Mouse (Mus musculus) layer of hippocampus, adult 2 months (tissue): ENCODE results near the gene Arnt2. TPM values are rescaled to one million over a fixed set of nuclear protein-coding genes. Genes with fewer than 3 reads are reported as not detected.

Source experiments
- DNase-seq, 2 experiments: peaks; one replicate each; pipeline ENCODE4 v3.0.0; 2022; ENCODE audit warnings: low spot score in 2 of 2
- H3K27ac ChIP-seq: fragments of 200-600 bp; 2 replicates; pipeline ENCODE4 v1.8.1; 2022
- H3K4me3 ChIP-seq: fragments of 200-600 bp; 2 replicates; pipeline ENCODE4 v1.8.1; 2022; ENCODE audit warnings: mild to moderate bottlenecking
- CTCF ChIP-seq: fragments of 200-600 bp; conservative IDR thresholded peaks from 2 replicates; pipeline ENCODE4 v1.8.1; 2022; ENCODE audit warnings: antibody characterized with exemption, mild to moderate bottlenecking, moderate library complexity
- total RNA-seq, 2 experiments: library from RNA; stranded (reverse); gene quantifications; 2 replicates each; pipeline ENCODE4 v1.2.3; 2021

The Arnt2 gene
- total RNA-seq, 2 experiments from 2014 or later: 146 to 163 TPM

DNA sequence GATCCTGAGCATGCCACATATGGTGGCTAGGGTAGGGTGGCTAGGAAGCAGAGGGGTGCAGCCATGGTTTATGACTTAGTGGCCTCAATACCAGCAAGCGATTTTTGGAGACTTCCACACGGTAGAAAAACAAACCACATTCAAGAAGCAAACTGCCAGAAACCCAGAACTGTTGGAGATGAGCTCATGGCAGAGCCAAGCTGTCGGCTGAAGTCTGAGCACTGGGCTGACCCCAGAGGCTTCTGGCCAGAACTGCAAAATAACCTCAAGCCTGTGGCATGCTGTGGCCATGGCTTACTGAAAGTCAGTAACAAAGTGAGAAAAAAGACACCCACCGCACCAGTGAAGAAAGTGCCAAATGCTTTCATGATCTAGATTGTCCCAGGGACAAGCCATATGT, 110.4 kb downstream of the Arnt2 start:
- Histone ChIP-seq H3K27ac (no peak overlapping the region), H3K4me3 (no peak overlapping the region)
- no peak for TF ChIP-seq CTCF
- DNase-seq: no peak

DNA sequence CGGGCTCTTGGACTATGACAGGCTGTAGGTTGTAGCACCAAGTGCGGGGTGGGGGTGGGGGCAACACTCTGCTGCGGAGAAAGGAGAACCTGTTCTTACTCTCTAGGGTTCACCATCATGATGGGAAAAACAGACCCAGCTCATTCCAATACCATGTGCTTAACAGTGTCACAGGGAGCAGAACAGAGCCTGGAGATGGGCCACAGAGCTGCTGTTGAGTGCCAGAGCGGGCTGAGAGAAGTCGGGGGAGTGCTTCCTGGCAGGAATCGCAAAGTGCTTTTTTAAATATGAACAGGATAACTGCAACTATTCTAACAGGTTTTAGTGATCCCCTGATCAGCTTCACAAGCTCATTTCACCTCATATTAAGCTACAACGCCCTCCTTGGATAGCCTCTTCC, 116.9 kb downstream of the Arnt2 start:
- Histone ChIP-seq H3K27ac (peak overlapping the region; percentile 71), H3K4me3 (no peak overlapping the region)
- TF ChIP-seq CTCF: no peak
- DNase-seq: peak in 1 of 2 experiments; percentile 51

DNA sequence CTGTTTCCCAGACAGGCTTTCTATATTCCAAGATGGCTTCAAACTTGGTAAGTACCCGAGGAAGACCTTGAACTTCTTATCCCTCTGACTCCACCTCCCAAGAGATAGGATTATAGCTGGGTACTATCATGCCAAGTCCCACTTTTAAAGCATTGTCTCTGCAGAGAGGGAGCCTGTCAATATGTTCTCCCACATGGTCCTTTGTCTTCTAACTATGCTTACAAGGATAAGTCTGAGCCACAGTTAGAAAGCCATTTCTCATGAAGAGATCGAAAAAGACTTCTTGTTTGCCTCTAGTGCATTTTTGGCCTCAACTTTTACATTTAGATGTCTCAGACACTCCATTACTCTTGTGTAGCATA, 122.8 kb downstream of the Arnt2 start:
- no peak overlapping the region for H3K4me3 ChIP-seq
- no peak overlapping the region for H3K27ac ChIP-seq
- no peak for DNase-seq
- TF ChIP-seq CTCF: no peak

DNA sequence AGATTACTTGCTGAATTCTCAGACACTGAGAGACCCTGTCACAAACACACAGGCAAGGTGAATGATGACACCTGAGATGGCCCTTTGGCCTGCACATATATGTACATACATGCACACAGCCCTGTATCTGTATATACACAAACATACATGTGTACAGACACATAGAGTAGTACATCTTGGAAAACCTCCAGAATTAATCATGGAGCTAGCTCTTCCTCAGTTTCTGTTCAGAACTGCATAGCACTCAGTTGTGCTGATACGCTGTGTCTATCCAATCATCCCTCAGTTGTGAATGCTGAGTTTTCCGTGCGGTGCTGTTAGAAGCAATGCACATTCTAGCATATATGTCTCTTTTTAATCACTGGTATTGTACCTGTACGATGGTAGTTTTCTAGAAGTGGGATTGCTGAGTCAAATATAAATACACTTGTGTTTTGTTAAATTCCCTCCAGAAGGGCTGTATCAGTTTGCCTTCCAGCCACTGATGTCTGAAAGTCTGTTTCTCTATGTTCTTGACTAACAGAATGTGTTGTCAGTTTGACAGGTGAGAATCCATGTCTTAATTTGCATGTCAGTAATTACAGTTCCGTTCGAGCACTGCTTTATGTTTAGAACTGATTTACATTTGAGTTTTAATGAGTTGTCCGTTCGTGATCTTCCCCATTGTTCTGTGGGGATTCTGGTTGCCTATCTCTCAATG, 123.3 kb downstream of the Arnt2 start:
- DNase-seq: no peak
- Histone ChIP-seq H3K4me3 (no peak overlapping the region), H3K27ac (no peak overlapping the region; the same call in 1 of the 2 replicates)
- TF ChIP-seq CTCF: no peak

DNA sequence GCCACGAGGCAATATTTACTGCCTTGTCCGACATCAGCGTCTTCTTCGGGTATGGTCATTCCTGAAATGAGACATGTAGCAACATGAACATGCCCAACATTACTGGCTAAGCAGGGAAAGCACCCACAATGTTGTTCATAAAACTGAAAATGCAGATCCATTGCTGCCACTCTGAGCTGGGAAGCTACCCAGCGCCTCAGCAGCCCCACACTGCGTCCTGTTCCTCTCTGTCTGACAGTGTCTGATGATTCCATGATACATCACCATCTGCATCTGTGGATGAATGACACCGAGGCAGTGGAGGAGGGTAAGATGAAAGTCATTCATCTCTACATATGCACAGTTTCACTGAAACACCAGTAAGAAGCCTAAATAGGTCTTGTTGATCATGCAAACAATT, 124.2 kb downstream of the Arnt2 start:
- Histone ChIP-seq H3K4me3 (no peak overlapping the region), H3K27ac (peak overlapping the region; percentile 56; the same call in 1 of the 2 replicates)
- peak; percentile 33 for TF ChIP-seq CTCF
- peak; percentile 36 to 77 for DNase-seq

DNA sequence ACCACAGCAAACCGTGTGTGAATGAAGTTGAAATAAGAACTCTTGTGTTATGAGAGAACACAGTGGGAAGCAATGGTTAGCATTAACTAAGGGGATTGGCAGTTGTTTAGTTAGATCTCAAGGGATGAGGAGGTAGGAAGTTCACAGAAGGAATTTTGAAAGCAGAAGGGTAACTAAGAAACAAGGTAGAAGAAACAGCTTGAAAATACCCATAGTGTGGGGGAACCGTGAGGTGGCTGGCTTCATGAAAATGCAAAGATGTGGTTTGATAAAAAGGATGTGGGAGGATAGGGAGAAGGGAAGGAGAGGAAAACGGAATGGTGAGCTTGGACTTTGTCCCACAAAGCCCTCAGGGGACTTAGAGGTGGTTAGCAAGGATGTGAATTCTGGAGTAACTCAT, 125.0 kb downstream of the Arnt2 start:
- DNase-seq: no peak
- H3K4me3 ChIP-seq: no peak overlapping the region
- peak overlapping the region; percentile 56; the same call in 1 of the 2 replicates for H3K27ac ChIP-seq
- TF ChIP-seq CTCF: no peak

DNA sequence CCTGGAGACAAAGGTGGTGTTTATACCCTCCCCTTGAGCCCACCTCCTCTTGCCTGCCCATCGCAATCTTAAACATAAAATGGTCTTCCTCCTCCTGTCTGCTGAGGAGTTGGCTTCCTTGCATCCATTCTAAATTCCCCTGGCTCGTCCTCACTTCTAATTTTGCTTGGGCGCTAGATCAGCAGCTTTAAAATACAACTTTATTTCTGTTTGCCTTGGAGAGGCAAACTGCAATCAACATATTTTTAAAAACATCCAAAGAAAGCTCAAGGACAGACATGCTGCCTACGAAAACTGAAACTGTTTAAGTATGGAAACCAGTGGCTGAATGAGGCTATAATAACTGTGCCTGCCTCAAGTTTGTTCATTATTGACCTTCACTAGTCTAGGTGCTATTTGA, 127.7 kb downstream of the Arnt2 start:
- no peak overlapping the region for H3K4me3 ChIP-seq
- H3K27ac ChIP-seq: no peak overlapping the region
- no peak for DNase-seq
- no peak for TF ChIP-seq CTCF

DNA sequence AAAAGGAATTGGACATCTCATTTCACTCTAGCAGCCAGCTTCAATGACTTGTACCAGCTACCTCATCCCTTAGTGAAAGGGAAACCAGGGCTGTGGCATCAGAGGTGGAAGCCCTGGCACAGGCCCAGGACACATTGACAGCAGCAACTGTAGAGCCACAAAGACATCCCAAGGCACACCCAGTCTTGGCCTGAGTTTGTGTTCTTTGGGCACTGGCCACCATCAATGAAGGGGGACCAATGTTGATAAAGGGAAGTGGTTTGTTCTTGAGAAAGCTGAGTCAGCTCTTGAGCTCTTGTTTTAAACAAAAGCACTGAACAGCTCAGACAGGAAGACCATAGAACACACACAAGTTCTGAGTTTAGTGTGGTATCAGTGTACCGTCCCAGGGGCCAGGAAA, 130.7 kb downstream of the Arnt2 start:
- no peak for DNase-seq
- TF ChIP-seq CTCF: no peak
- Histone ChIP-seq H3K27ac (no peak overlapping the region), H3K4me3 (no peak overlapping the region)

DNA sequence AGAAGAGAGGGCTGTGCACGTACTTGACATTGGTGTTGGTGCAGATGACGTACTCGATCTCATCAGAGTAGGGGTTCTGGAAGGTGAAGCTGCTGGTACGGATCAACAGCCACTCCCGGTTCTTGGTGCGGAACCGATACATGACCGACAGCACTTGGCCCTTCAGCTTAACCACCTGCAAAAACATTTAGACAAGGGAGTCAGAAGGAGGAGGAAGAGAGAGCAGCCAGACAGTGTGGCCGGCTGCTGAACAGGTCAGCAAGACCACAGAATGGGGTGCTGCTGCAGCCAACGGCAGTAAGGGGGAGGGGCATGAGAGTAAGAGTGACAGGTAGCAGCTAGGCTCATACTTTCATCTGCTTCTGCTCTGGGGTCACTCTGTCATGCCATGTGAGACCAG, 134.7 kb downstream of the Arnt2 start:
- no peak for TF ChIP-seq CTCF
- no peak overlapping the region for H3K4me3 ChIP-seq
- H3K27ac ChIP-seq: no peak overlapping the region
- DNase-seq: no peak

DNA sequence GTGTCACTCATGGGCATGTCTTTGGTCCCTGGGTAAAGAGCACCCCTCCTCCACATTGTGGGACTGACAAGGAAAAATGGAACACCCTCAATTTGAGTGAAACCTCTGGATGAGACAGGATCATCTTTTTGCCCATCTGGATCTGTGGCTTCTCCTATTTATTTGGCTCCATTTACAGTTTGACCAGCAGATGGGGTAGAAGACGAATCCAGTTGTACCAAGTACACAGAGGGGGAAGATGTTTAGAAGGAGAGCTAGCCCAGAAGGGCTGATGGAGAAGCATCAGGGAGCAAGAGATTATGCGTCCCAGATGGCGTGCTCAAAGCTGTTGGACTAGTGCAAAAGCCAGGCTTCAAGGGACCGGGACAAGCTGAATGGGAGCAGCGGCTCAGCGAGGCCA, 136.0 kb downstream of the Arnt2 start:
- Histone ChIP-seq H3K27ac (no peak overlapping the region; the same call in 1 of the 2 replicates), H3K4me3 (no peak overlapping the region)
- TF ChIP-seq CTCF: peak; percentile 44
- no peak for DNase-seq

DNA sequence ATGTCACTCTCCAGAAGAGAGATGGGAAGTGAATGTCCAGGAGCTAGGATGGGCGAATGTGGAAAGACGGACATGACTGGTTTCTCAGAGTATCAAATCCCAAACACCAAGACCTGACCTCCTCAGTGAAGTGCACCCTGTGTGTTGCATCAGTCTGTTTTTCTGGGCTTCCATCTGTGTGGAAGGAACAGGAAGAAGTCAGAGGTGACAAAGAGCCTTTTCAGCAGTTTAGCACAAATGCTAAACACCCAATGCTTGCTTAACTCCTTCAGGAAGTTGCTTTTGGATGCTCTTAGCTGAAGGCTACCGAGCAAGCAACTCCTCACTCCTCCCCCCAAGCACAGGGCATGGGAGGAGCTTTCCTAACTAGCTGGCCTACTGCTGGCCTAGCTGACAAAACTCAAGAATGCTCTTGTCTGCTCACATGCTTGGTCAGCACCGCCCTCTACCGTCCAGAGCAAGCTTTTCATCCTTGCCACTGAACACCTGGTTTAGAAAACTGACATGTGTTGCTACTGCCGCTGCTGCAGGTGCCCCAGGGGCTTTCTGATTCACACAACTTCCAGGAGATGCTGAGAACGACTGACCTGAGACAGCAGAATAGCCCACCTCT, 137.7 kb downstream of the Arnt2 start:
- H3K4me3 ChIP-seq: no peak overlapping the region
- no peak overlapping the region for H3K27ac ChIP-seq
- peak; percentile 96 for TF ChIP-seq CTCF
- DNase-seq: peak; percentile 70 to 82

DNA sequence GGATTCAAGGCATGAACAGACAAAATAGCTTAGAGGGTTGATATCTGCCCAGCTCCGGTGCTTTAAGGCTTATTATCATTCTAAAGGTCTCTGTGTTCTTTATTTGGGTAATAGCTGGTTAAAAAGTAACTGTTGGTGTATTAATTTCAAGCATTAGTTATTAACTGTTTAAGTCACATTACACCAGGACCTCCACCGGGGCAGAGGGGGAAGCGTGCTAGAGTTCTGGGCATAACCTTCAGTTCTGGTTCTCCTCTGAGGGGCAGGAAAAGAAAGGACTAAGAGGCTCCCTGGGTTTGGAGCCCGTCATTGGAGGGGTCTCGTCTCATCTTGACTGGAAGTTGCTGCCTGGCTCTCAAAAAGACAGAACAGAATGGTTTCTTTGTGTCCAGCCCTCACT, 138.5 kb downstream of the Arnt2 start:
- no peak overlapping the region for H3K27ac ChIP-seq
- H3K4me3 ChIP-seq: no peak overlapping the region
- DNase-seq: no peak
- no peak for TF ChIP-seq CTCF

DNA sequence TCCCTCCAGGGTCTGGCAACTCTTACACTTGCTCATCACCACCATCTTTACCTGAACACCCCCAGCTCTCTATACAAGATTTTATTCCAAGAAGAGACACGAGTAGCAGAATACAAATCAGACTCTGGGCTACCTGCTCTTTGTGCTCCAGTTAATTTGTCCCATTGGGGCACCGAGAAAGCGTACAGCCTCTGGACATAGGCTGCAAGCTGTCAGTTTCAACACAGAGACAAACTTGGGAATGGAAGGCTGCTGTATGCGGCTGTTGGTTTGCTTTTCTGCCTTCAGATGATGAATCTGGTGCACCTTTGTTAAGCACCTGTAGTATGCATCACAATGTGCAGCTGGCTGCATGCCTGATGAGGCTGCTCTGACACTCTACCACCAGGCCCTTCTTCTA, 146.5 kb downstream of the Arnt2 start:
- no peak for DNase-seq
- no peak for TF ChIP-seq CTCF
- no peak overlapping the region for H3K4me3 ChIP-seq
- H3K27ac ChIP-seq: no peak overlapping the region

DNA sequence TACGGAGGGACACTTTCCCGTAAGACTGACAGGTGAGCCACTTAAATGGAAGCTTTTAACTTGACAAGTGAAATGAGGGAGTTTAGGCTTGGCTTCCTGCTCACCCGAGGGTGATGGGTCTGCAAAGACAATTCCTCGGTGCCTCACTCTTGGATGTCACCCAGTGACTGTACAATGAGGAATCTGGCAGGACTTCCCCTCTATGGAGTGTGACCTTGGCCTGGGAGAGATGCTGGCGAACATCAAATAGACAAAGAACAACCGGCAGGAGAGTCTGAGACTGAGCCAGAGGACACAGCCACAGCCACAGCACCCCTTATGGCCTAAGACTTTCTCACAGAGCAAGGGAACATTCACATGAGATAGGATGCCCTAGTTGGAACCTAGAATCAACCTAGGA, 148.6 kb downstream of the Arnt2 start:
- DNase-seq: no peak
- no peak for TF ChIP-seq CTCF

DNA sequence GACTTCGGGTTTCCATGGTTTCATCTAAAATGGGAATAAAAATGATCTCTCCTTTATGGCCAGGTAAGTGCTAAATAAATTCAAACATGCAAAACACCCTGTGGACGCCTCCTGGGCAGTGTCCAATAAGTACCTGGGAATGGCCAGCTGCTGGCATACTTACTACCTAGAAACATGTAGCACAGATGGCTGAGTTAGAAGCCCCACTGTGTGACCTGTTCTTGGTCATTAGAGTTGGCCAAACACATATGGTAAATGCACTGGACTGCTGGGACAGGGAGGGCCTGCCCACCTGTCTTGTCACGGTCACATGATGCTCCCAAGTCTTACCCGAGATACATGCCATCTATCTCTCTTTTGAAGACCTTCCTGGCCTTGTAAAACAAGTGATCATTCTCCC, 149.6 kb downstream of the Arnt2 start:
- Histone ChIP-seq H3K4me3 (no peak overlapping the region), H3K27ac (no peak overlapping the region)
- TF ChIP-seq CTCF: no peak
- no peak for DNase-seq

More for the DNA sequence above, 148.6 kb downstream of the Arnt2 start:
- H3K27ac ChIP-seq: no peak overlapping the region
- no peak overlapping the region for H3K4me3 ChIP-seq
